Mouse (Mus musculus) gastrocnemius, postnatal 25 days (tissue): ENCODE data around the gene Zfp704. TPM values are rescaled to one million over a fixed set of nuclear protein-coding genes. Genes with fewer than 3 reads are reported as not detected.

Experiments used
- DNase-seq: peaks from one replicate; pipeline ENCODE4 v3.0.0; 2022
- long read RNA-seq, 2 experiments: library from polyadenylated mRNA; stranded (forward); transcript quantifications; one replicate each; pipeline ENCODE4 v2.0.0; 2021
- total RNA-seq, 2 experiments: library from RNA; stranded (reverse); gene quantifications; 1 replicate in 1 of 2; 2 replicates in 1 of 2; pipeline ENCODE4 v1.2.3; 2021

The Zfp704 gene
- 1 to 10 TPM; 5.1 to 5.2 TPM for total RNA-seq
- long read RNA-seq, experiment 1, full-length matches to known transcripts = 3 of 5 reads
- long read RNA-seq, experiment 1, partial matches to known transcripts = 0 of 5 reads
- long read RNA-seq, experiment 1, other reads (novel, unspliced or antisense) = 2 of 5 reads
- long read RNA-seq, experiment 2, full-length matches to known transcripts = 4 of 6 reads
- long read RNA-seq, experiment 2, partial matches to known transcripts = 1 of 6 reads
- long read RNA-seq, experiment 2, other reads (novel, unspliced or antisense) = 1 of 6 reads

DNA sequence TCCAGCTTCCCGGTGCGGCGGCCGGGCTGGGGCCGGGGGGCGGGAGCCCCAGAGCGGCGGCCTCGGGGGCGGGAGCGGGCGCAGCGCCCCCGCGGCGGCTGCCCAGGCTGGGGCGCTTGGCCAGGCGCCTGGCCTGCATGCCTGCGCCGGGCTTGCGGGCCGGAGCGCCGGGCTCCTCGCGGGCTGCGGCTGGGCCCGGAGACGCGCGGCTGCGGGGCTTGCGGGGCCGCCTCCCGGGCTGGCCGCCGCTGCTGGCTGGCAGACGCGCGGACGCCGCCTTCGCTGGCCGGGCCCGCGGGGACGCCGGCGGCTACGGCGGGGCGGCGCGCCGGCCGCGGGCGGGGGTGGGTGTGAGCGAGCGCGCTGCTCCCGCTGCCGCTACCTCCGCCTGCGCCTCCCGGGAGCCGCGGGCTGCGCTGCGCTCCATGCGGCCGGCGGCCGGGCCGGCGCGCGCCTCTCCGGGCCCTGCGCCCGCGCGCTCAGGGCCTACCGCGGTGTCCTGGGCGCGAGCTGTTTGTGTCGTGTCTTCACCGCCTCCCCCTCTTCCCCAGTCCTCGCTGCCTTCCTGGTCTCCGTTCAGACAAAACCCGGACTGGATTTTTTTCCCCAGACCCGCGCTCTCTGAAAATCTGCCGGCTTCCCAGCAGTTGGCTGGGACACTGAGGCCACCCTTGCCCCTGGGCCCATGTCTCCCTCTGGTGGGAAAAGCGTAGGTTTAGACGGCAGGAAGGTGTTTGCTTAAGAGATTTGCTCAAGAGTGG lies at the start of gene Zfp704:
Gene Zfp704, minus strand, starts transcription at position 505 of the 761 bp plus-strand sequence.
- DNase-seq = peak; percentile 81

DNA sequence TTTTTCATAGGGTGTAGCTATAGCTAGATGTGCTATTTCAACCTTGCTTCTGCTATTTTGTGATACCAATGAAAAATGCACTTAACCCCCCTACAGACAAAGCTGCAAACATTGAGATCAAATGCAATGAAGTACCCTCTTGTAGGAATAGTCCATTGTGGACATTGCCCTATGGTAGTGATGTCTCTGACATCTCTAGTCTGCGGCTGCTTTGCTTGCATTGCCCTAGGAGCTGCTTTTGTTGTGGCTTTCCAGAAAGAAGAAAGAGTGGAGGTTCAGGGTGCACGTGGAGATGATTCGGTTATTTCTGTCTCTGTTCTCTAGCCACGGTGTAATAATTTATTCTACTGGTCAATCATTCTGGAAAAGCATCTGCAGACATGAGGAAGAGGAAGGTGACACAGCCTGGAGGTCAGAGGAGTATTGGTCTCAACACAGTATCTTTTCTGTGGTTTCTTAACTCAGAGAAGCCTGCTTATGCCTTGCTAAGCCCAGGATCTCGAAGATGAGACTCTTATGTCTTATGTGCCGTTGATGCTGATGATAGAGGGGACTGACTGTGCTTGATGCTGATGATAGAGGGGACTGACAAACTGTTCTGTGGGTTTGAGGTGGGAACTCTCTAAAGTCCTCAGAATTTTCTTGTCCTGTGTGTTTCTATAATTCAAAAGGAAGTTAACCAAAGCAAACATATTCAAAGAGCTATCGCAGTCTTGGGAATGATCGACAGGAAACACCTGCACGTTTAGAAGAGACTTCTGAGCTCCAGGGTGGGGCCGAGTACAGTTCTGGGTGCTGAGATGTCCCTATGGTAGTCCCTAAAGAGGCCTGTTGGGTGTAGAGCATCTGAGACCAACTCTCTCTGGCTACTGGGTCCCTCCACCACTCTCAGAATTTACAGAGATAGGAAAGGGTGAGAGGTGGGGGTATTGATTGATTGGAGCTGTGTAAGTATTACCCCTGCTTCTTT lies 23.4 kb upstream of the Zfp704 start:
- DNase-seq = no peak

DNA sequence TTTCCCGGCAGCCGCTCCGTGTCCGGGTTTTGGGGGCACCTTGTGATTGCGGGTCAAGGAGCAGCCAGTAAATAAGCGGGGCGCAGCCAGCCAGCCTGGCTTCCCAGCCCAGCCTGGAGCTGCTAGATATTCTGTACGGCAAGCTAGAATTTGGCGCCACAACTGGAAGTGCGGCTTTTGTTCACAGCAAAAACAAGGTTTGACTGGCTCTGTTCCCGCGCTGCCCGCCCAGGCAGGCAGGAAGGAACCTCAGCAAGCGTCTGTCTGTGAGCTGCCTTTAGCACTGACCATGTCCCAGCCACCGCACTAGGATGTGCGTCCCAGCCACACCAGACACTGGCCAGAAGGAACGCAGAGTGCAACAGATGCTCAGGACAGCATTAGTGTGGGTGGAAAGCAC lies 20.1 kb upstream of the Zfp704 start:
- DNase-seq = peak; percentile 10

DNA sequence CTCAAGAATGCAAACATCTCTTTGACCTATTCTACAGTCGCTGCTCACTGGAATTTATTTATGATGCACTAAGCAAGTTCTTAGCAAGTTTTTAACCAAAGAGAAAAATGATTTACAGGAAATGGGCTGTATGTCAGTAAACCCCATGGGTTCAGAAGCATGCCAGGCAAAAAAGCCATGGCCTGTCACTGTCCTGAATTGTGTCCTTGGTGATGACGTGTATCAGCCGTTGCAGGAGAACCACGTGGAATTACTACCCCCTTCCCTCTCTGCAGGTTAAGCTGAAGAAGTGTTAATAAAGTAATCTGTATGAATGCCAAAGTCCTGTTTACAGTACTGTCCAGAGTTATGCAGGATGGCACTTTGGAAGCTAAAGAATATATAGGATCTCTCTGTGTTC lies 18.2 kb upstream of the Zfp704 start:
- no peak for DNase-seq

DNA sequence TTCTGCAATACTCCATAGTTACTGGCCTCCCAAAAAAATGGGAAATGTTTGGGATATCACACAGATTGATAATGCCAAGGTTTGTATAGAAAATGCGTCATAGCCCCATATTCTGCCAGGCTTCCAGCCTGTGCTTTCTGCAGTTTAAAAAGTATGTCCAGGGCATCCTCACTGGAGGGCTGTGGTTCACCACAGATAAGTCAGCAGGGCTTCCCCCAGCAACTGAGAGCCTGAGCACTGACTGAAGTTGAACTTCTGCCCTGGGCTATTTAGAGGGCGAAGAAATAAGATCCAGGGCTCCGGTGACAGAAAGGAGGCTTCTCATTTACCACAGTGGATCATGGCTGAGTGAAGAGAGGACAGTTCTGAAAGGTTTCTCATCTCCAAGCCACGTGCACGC lies 16.3 kb upstream of the Zfp704 start:
- no peak for DNase-seq

DNA sequence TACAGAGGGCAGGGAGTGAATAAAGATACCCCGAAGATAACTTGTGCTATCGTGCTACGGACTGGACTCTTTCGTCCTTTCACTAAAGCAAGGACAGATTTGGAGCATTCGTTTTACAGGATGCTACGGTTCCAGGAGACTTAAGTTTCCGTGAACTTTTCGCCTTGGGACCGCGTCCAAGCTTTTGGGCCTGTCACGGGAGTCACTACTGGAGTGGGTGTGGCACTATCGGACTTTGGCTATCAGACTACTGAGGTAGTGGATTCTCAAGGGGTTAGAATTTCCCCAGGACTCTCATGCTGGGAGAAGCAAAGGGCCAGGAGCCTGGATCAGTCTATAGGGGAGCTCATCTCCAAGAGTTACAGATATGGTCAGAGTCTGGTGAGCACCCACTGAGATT lies 10.7 kb upstream of the Zfp704 start:
- no peak for DNase-seq

DNA sequence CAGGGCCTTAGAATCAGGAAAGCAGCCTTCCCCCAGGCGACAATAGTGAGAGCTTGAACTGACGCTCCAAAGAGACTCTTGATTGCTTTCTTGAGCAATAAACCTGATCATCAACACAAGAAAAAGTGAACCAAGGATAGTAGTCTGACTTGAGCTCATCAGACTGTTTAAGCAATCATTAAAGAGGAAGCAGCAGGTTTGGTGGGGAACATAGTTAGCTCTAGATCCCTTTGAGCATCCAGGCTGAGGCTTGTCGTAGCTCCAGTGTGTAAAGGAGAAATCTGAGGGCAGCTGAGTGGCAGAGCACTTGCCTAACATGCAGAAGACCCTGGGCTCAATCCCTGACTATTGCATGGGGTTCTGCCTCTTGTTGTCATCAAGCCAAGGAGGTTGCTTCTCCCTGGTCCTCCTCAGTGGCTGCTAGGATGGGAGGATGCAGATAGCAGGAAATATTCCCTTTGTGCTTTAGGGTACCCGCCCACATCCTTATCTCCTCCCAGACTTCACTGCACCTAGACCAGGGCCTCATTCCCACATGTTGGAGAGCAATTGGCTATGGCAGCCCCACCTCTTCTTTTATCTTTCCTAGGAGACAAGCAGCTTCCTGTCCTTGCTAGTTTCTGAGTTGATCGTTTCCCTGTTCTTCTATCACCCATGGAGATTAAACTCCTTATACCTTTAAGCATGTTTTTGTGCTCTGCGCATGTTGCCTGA lies 9.8 kb upstream of the Zfp704 start:
- DNase-seq = no peak

DNA sequence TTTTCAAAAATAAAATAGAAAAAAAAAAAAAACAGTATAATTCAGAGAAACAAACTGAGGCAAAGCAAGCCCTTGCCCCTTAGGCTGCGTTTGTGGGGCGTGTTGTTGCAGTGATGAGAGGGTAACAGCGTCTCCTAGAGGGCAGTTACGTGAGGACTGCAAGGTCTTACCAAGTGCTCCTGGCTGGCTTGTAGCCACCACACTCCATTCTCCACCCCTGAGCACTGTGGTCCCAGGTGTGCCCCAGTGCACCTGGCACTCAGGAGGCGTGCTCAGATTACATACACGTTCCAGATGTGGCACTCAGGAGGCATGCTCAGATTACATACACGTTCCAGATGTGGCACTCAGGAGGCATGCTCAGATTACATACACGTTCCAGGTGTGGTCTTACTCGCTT lies 7.2 kb upstream of the Zfp704 start:
- DNase-seq = no peak

DNA sequence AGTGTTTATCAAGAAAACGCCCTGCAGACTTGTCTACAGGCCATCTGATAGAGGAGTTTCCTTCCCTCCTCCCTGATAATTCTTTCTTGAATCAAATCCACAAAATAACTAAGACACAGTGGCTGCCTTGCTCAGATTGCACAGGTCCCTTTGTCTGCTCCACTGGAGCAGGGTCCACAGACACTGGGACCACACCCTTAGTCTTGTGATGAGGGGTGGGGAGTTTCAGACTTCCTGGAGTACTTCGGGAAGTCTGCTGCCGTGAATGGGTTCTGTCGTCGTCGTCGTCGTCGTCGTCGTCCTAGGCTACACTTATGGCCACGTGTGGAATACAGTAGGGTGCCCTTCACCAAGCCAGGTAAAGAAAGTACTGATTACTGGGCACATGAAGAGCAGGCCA lies 4.8 kb upstream of the Zfp704 start:
- DNase-seq = no peak

DNA sequence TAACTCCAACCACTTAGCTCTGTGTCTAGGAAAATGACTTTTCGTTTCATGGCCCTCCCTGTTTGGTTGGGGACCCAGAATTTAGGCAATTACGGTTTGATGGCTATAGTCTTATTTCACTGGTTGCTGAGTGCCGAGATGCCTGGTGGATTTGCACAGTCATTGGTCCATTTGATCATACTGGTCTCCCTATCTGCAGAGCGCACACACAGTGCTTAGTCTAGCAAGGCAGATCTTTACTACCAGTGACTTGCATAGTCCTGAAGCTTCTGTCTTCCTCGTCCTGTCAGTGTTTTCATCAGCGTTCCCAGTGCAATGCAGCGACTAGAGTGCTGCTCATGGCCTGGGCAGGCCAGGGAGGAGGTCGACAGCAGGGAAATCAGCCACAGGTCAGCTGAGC lies 4.1 kb upstream of the Zfp704 start:
- DNase-seq = no peak

DNA sequence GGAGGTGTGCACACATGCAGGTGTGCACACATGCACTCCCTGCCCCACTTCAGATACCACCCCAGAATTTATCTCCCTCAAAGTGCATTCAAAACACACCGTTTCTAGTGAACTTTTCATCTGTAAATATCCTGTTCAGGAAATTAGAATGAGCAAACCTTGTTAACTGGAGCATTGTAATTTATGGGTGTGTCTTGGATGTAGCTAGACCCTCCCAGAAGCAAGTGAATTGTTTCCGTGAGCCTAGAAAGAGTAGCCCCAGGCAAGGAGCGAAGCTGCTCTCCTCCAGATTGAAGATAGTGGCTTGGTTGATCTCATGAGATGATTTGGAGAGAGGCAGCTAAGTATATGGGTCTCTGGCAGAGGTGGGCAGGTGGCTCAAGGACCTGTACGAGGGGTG lies 1.3 kb upstream of the Zfp704 start:
- DNase-seq = no peak

DNA sequence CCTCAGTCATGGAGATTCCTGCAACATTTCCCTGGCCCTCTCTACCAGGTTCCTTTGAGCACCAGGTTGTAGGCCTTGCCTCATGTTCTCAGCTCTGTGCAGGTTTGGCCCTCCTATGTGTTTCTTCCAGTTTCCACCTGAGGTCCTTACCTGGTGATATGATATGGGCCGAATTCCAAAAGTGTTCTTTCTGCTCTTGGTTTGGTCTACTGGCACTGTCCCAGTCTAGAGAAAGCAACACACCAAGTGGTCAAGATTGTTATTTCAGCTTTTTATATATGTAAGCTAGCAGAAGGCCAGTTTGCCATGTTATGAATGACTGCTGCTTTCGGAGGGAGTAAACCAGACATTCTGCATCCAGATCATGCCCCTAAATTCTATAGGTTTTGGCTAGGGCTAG lies 541 bp upstream of the Zfp704 start:
- no peak for DNase-seq

DNA sequence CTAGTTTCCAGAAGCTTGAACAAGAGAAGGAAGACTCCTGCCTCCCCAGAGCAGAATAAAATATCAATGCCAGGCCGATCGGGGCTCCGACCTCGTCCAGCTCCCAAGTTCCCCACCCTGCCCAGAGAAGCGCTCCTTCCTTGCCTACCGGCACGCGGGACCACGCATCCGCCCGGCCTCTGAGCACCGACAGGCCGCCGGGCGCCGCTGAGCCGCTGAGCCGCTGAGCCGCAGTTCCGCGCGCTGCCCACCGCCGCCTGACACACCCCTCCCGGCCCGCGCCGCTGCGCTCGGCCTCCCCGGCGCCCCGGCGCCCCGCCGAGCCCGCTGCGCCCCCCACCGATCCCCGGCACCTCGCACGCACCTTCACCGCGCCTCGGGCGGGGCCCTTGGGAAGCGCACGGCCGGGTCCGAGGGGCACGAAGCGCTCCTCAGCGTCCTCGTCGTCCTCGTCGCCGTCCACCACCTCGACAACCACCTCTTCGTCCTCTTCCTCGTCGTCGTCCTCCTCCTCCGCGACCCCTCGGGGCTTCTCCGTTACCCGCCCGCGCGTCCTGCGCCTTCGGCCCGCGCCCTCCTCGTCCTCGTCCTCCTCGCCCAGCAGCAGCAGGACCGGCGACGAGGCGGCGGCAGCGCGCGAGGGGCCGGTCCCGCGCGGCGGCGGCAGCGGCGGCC lies 842 bp downstream of the Zfp704 start:
- DNase-seq = peak; percentile 29

DNA sequence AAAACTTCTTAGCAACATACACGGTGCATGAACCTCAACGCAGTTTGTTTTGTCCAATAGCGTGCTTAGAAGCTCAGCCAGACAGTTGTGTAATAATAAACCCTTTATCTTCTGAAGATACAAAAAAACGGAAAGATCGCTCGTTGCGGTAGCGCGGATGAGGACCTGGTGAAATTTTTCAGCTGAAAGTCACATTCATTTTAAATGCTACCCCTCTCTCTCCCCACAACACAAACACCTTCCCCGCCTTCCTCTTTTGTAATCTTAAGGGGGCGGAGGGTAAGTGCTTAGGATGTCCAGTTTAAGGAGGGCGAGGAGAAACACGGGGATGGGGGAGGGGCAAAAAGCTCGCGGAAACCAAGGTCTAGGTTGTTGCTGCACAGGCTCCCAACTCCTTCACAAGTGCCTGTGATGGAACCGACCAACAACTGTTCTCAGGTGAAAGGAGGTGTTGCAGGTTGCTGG lies 1.4 kb downstream of the Zfp704 start:
- DNase-seq = no peak

DNA sequence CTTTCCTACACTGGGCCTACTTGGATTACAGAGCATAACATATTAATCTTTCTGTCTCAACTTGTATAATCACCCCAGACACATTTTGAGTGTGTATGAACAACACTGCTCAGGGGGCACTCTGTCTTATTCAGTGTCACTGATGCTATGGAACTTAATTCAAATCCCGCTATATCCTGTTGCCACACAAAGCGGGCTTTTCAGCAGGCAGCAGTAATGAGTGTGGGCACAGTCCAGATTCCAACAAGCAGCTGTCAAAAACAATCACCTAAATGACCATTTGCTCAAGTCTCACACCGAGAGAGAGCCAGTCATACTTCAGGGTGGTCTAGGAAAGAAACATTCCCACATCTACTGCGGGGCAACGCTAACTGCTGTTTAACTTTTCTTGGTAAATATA lies 2.2 kb downstream of the Zfp704 start:
- no peak for DNase-seq

DNA sequence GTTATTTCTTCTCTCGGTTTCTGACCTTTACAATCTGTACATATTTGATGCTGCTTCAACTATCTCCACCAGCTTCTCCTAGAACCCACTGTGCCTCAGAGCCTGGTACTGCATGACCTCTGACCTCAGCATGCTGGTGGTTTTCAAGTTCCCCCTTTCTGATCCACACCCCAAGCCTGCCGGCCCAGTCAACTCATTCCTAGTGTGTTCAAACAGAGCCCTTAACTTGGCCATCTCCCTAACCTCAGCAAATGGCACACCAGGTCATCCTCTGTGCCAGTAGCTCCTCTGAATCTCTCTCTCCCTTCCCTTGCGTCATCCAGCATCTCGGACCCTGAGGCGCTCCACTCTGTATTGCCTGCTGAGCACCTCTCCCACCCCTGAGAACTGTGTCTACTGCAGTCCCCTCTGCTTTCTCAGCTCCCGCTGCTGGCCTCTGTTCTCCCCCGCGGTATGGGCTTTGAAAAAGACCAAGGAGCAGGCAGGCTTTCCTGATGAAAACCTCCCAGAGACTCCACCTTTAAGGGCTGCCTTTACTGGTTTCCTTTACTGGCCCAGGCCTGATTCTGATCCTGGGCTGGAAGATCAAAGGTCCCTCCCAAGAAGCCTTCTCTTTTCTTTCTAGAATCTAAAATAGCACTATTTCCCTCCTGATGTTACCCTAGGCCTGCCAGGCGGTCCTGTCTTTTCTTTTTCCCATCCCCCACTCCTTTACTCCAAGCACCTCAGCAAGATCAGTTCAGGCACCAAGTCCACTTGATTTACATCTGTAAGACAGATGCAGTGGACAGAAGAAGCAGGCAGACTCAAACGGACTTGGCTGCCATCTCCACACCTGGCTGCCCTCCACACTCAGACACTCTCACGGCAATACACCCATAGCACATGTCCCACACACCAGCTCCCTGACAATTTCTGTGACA lies 3.8 kb downstream of the Zfp704 start:
- DNase-seq = no peak

DNA sequence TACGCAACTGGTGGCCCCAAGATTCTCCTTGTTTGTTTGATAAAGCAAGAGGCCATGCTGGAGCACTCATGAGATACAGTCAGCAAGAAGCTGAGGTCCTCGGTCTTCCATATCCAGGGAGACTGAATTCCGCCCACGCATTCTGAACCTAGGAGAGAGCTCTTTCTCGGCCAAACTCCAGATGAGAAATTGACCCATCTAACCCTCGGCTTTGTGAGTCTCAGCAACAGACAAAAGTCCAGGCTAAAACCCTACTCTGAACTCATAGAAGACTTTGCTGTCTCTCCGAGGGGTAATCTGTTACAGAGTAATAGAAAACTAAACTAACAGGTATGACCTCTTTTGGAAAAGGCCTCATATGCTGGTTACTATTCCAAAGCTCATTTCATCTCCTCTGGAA lies 4.9 kb downstream of the Zfp704 start:
- DNase-seq = no peak

DNA sequence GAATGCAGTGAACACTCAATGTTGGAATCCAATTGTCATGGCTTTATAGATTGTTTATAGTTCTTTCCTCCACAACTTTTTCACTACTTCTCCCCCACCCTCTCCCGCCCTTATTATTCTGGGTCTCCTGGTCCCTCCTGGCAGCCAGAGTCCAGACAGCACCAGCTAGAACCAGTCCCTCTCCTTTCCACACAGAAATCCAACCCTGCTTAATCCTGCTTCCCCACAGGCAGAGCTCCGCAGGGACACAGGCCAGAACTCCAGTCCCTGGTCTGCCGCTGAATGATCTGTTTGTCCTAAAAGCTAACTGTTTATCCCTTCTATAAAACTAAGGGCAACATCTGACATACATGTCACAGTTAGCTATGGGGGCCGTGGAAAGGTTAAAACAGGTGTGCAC lies 6.0 kb downstream of the Zfp704 start:
- no peak for DNase-seq

DNA sequence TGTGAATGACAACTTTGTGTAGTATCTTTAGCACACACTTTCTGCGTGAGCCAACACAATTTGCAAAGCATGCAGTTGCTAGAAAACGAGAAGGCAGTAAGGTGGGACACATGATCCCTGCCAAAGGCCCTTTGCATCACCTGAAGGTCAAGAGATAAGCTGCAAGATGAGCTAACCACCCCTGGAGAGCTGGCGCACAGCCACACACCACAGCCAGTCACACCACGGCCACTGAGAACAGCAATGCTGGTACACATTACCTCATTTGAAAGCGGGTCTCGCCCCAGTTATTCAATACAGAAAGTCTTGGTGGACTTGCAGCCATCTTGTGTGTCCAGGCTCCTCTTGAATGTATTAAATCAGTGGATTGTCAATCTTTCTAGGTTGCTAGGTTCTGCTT lies 9.3 kb downstream of the Zfp704 start:
- no peak for DNase-seq

DNA sequence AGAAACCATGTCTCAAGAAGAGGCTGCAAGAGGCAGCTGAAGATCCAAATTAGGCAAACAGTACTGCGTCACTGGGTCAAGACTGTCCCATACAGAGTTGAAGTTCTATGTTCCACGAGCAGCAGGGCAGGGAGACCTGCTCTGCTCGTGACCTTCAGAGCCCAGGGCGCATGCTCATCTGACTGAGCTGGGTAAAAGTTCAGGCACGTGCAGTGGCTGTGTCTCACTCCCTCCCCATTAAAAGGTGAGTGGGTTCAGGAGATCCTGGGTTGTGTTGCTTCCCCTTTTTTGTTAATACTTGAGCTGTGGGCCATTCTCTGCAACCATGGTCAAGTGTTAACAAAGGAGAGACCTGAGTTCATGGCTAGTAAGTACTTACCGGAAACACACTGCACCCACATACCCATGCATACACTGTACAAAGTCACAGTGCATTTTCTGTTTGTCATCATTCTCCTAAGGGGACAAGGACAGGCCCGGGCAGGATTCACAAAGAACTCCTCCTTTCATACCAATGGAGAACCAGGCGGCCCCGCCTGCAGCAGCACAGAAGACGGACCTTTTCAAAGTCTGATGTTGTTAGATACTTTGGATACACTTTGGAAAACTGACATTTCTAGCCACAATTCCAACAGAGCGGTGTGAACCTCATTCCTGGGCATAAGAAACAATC lies 10.0 kb downstream of the Zfp704 start:
- no peak for DNase-seq
